23 mouse cellular contexts compared by ENCODE assay signal in the genomic region with DNA sequence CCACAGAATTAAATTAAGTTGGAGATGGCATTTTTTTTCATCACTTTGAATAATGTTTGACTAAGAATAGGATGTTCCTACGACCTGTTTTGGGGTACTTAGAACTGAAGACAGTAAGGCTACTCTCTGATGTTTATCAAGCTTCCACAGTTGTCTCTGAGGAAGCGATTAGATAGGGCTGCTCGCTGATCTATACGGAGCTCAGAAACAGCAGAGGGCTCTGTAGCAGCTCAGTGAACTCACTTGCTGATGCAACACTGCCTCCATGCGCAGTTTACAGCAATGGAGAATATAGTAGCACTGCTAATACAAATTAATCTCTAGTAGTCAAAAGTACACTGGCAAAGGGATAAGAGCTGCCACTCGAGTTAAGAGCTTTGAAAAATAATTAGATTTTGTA.
A peak's percentile ranks its signal among the peaks of the same experiment; 100 is the strongest.
DNase-seq lines count a peak whose midpoint lies in the region; ATAC-seq and TF ChIP-seq lines count a peak whose summit lies in the region.
"Had no signal": no experiment of that assay in that cellular context is flagged by ENCODE, and none has a peak within 500 bp of the region (broad histone marks: within the 10 kb centered on the region; RNA-seq: fewer than 3 reads in every experiment).

No protein-coding gene starts in this region.

- H3K4me2 ChIP-seq in forebrain, postnatal 0 days (ENCODE audit: low read depth), result no peak overlapping the region
- H3K4me2 ChIP-seq in forebrain, embryonic 12.5 days, result no peak overlapping the region
- no peak overlapping the region for H3K4me2 ChIP-seq in midbrain, postnatal 0 days (ENCODE audit: low read depth, low read length, poor library complexity, severe bottlenecking)
- no peak overlapping the region for H3K4me2 ChIP-seq in midbrain, embryonic 15.5 days
- H3K4me2 ChIP-seq: hindbrain, embryonic 13.5 days had no signal

- H3K4me1 ChIP-seq in forebrain, postnatal 0 days (ENCODE audit: insufficient read depth), result no peaks in the 10 kb centered on the region
- no peaks in the 10 kb centered on the region for H3K4me1 ChIP-seq in forebrain, embryonic 12.5 days
- no peaks in the 10 kb centered on the region for H3K4me1 ChIP-seq in midbrain, postnatal 0 days (ENCODE audit: insufficient read depth, low read length)
- H3K4me1 ChIP-seq in midbrain, embryonic 15.5 days, result no peaks in the 10 kb centered on the region
- H3K4me1 ChIP-seq: embryonic facial prominence, embryonic 10.5 days; heart, embryonic 10.5 days; hindbrain, embryonic 13.5 days had no signal

- no peaks in the 10 kb centered on the region for H3K9me3 ChIP-seq in forebrain, postnatal 0 days (ENCODE audit: low read length)
- no peaks in the 10 kb centered on the region for H3K9me3 ChIP-seq in forebrain, embryonic 12.5 days
- H3K9me3 ChIP-seq in midbrain, postnatal 0 days (ENCODE audit: low read length), result no peaks in the 10 kb centered on the region
- no peaks in the 10 kb centered on the region for H3K9me3 ChIP-seq in midbrain, embryonic 15.5 days
- H3K9me3 ChIP-seq: embryonic facial prominence, embryonic 10.5 days; heart, embryonic 10.5 days; hindbrain, embryonic 13.5 days had no signal

- peaks cover 9% of the 10 kb centered on the region; the same call in 1 of the 2 replicates for H3K36me3 ChIP-seq in forebrain, postnatal 0 days (ENCODE audit: insufficient read depth)
- H3K36me3 ChIP-seq in forebrain, embryonic 12.5 days (replicated peaks), result peaks cover 6% of the 10 kb centered on the region; the same call in 1 of the 2 replicates
- peaks cover 8% of the 10 kb centered on the region for H3K36me3 ChIP-seq in midbrain, postnatal 0 days (ENCODE audit: insufficient read depth, low read length)
- 0 out of 2 replicates have a peak, but pooled peaks cover 4% of the 10 kb centered on the region for H3K36me3 ChIP-seq in midbrain, embryonic 15.5 days (replicated peaks)

- H3K27ac ChIP-seq in forebrain, postnatal 0 days (ENCODE audit: low read depth, low read length), result no peak overlapping the region
- H3K27ac ChIP-seq in forebrain, embryonic 12.5 days, result no peak overlapping the region
- no peak overlapping the region for H3K27ac ChIP-seq in midbrain, postnatal 0 days (ENCODE audit: low read depth, low read length)
- H3K27ac ChIP-seq in midbrain, embryonic 15.5 days, result no peak overlapping the region
- H3K27ac ChIP-seq: embryonic facial prominence, embryonic 10.5 days; gastrocnemius, adult 2 months; heart, embryonic 10.5 days; hindbrain, embryonic 13.5 days had no signal

- no peak overlapping the region for H3K9ac ChIP-seq in forebrain, postnatal 0 days
- H3K9ac ChIP-seq in forebrain, embryonic 12.5 days, result no peak overlapping the region
- H3K9ac ChIP-seq in midbrain, postnatal 0 days (replicated peaks; ENCODE audit: low read length, poor library complexity, severe bottlenecking), result no peak overlapping the region
- H3K9ac ChIP-seq in midbrain, embryonic 15.5 days, result no peak overlapping the region
- H3K9ac ChIP-seq: hindbrain, embryonic 13.5 days had no signal

- no peaks in the 10 kb centered on the region for H3K27me3 ChIP-seq in forebrain, postnatal 0 days (ENCODE audit: insufficient read depth, low read length)
- no peaks in the 10 kb centered on the region for H3K27me3 ChIP-seq in forebrain, embryonic 12.5 days
- no peaks in the 10 kb centered on the region for H3K27me3 ChIP-seq in midbrain, postnatal 0 days (ENCODE audit: insufficient read depth, low read length)
- H3K27me3 ChIP-seq in midbrain, embryonic 15.5 days (replicated peaks), result no peaks in the 10 kb centered on the region
- H3K27me3 ChIP-seq: hindbrain, embryonic 13.5 days had no signal

- WGBS in forebrain, postnatal 0 days, result 70% methylated on average over 6 of the region's 6 CpGs
- WGBS in forebrain, embryonic 12.5 days, result 67% methylated on average over 6 of the region's 6 CpGs
- 51% methylated on average over 6 of the region's 6 CpGs for WGBS in midbrain, postnatal 0 days
- WGBS in midbrain, embryonic 15.5 days, result 61% methylated on average over 6 of the region's 6 CpGs

- no peak overlapping the region for H3K4me3 ChIP-seq in forebrain, postnatal 0 days (ENCODE audit: low read depth, low read length)
- no peak overlapping the region for H3K4me3 ChIP-seq in forebrain, embryonic 12.5 days (replicated peaks)
- no peak overlapping the region for H3K4me3 ChIP-seq in midbrain, postnatal 0 days (ENCODE audit: low read depth, low read length)
- no peak overlapping the region for H3K4me3 ChIP-seq in midbrain, embryonic 15.5 days
- H3K4me3 ChIP-seq: embryonic facial prominence, embryonic 10.5 days; gastrocnemius, adult 2 months; heart, embryonic 10.5 days; hindbrain, embryonic 13.5 days had no signal

- TF ChIP-seq CTCF in forebrain, postnatal 0 days (IDR thresholded peaks at IDR 0.05; ENCODE audit: low read depth), result peak; percentile 38
- TF ChIP-seq CTCF in midbrain, postnatal 0 days (IDR thresholded peaks at IDR 0.05), result peak; percentile 49

- DNase-seq in forebrain, postnatal 0 days, result peak; percentile 11
- peak; percentile 21 for DNase-seq in midbrain, postnatal 0 days (ENCODE audit: low spot score)
- DNase-seq in MN1 (ENCODE audit: low spot score), result peak; percentile 64
- DNase-seq in telencephalon, adult 2 months (ENCODE audit: low read depth, low spot score), result peak; percentile 8
- DNase-seq in embryo, embryonic 9.5 days (ENCODE audit: extremely low spot score), result no peak
- no peak for DNase-seq in gastrocnemius, postnatal 4 days (ENCODE audit: low spot score in 2 of 2)
- DNase-seq: adrenal gland, adult 8-10 months; adrenal gland, postnatal 36 days; cerebellum, adult 11-12 months; cerebellum, adult 9-11 months; cerebellum, postnatal 36 days; gastrocnemius, adult 2 months; gastrocnemius, postnatal 25 days; heart, adult 11 months; heart, postnatal 10 days; kidney, adult 8-10 months had no signal

- ATAC-seq in forebrain, postnatal 0 days, result peak; percentile 54
- ATAC-seq in forebrain, embryonic 12.5 days (ENCODE audit: low FRiP score), result no peak
- ATAC-seq in midbrain, postnatal 0 days (ENCODE audit: low FRiP score), result no peak
- ATAC-seq in midbrain, embryonic 15.5 days (replicated peaks), result no peak
- ATAC-seq: forebrain, embryonic 16.5 days; intestine, postnatal 0 days had no signal

Comparison
In these comparisons a context has a peak if more than half of its experiments do, and no peak if none do; other contexts are left out.
1. DNase-seq: peak in forebrain, postnatal 0 days (single experiment), midbrain, postnatal 0 days (single experiment), MN1 (single experiment) and telencephalon, adult 2 months (single experiment); none in embryo, embryonic 9.5 days (single experiment) and gastrocnemius, postnatal 4 days (0 of 2).